Mouse (Mus musculus) neural tube, embryonic 11.5 days (tissue): Measurements from ENCODE around the gene Gm49342. TPM values are rescaled to one million over a fixed set of nuclear protein-coding genes. Genes with fewer than 3 reads are reported as not detected.
A peak's percentile ranks its signal among the peaks of the same experiment; 100 is the strongest.
"Not testable (repeated sequence)": the region's sequence is repeated elsewhere in the genome, so short reads cannot be mapped to it uniquely, and the experiment has no call there.

Experiments used
- ATAC-seq: fragments of 200-750 bp; cut with Nextera tagmentation; 2 replicates; pipeline ENCODE4 v1.8.0; 2017; ENCODE audit warnings: moderate number of reproducible peaks, mild to moderate bottlenecking, moderate TSS enrichment, moderate library complexity; ENCODE audit not compliant: insufficient read depth, low FRiP score, low TSS enrichment
- DNase-seq: peaks from one replicate; pipeline ENCODE4 v3.0.0-alpha.2; 2015; ENCODE audit warnings: low spot score
- H3K27ac ChIP-seq: fragments of 300-500 bp; sonication (generic); 2 replicates; pipeline ENCODE4 v1.5.1; 2014; ENCODE audit warnings: low read depth, mild to moderate bottlenecking, low read length
- H3K27me3 ChIP-seq: fragments of 300-500 bp; sonication (generic); 2 replicates; pipeline ENCODE4 v1.6.1; 2014; ENCODE audit warnings: mild to moderate bottlenecking, low read length, mixed read lengths; ENCODE audit not compliant: control insufficient read depth, insufficient read depth
- H3K36me3 ChIP-seq: fragments of 300-500 bp; sonication (generic); 2 replicates; pipeline ENCODE4 v1.6.1; 2014; ENCODE audit warnings: mild to moderate bottlenecking, low read length, moderate library complexity, mixed read lengths; ENCODE audit not compliant: control insufficient read depth, insufficient read depth
- H3K4me1 ChIP-seq: fragments of 300-500 bp; sonication (generic); 2 replicates; pipeline ENCODE4 v1.6.1; 2014; ENCODE audit warnings: low read length, mixed read lengths; ENCODE audit not compliant: control insufficient read depth, insufficient read depth
- H3K4me2 ChIP-seq: fragments of 300-500 bp; sonication (generic); 2 replicates; pipeline ENCODE4 v1.6.1; 2014; ENCODE audit warnings: low read depth, mild to moderate bottlenecking, moderate library complexity
- H3K4me3 ChIP-seq: fragments of 300-500 bp; sonication (generic); 2 replicates; pipeline ENCODE4 v1.5.1; 2014; ENCODE audit warnings: low read depth, low read length
- H3K9ac ChIP-seq: fragments of 300-500 bp; sonication (generic); 2 replicates; pipeline ENCODE4 v1.6.1; 2014; ENCODE audit warnings: mild to moderate bottlenecking, low read length
- H3K9me3 ChIP-seq: fragments of 300-500 bp; sonication (generic); 2 replicates; pipeline ENCODE4 v1.6.1; 2016; ENCODE audit warnings: low read length; ENCODE audit not compliant: control insufficient read depth
- WGBS: fragments of 180-500 bp; shearing (Covaris S2); extraction: QIAGEN DNeasy Blood & Tissue Kit; methylation state at CpG from one replicate; pipeline ENCODE4 v1.1.7; 2014; 5-methylcytosine and 5-hydroxymethylcytosine counted together
- polyA plus RNA-seq: library from polyadenylated mRNA; unstranded; fragments of >200 nt; fragmentation: Nextera tagmentation; extraction: Ambion mirVana; gene quantifications from 2 replicates; pipeline ENCODE4 v1.2.1, GENCODE M21; 2014

Gene Gm49342
- polyA plus RNA-seq: not detected in 2 replicates

- ATAC-seq: peak; percentile 99
- 21% methylated on average over 31 of the region's 31 CpGs for WGBS
These were observed at the start of gene Gm49342 for GRCm38 (mm10) chr14:50943932-50944667. Gene Gm49342 (plus strand): TSS chr14:50944517.

DNA sequence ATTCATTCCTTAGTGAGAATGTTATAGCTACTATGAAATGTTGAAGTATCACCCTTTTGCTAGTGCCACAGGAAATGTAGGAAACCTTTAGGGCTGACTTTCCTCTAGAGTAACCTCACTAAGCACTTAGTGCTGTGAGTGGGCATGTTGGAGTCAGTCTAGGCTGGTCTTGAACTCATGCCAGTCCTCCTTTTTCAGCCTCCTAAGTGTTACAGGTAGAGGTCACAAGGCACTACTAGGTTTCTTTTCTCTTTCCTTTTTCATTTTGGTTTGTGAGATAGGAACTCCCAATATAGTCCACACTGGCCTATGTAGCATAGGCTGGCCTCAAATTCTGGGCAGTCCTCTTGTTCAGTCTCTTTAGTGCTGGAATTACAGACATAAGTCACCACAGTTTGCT is 48.9 kb upstream of the Gm49342 start:
- H3K27ac ChIP-seq: no peak overlapping the region
- H3K9ac ChIP-seq: no peak overlapping the region
- 0 out of 2 replicates have a peak, but pooled peaks cover 2% of the 10 kb centered on the region for H3K27me3 ChIP-seq
- DNase-seq: no peak
- no peaks in the 10 kb centered on the region for H3K36me3 ChIP-seq
- H3K4me2 ChIP-seq: no peak overlapping the region
- no peak for ATAC-seq
- H3K4me1 ChIP-seq: peaks cover 5% of the 10 kb centered on the region; the same call in 1 of the 2 replicates
- no peak overlapping the region for H3K4me3 ChIP-seq
- no peaks in the 10 kb centered on the region for H3K9me3 ChIP-seq

More at GRCm38 (mm10) chr14:50943932-50944667, at the start of gene Gm49342:
- no peaks in the 10 kb centered on the region for H3K9me3 ChIP-seq
- peak within 1 kb of the TSS; percentile 76 for H3K27ac ChIP-seq
- H3K4me2 ChIP-seq: peak within 1 kb of the TSS; percentile 52
- H3K4me3 ChIP-seq: peak within 1 kb of the TSS; percentile 38
- peak; percentile 91 for DNase-seq
- no peaks in the 10 kb centered on the region for H3K4me1 ChIP-seq
- no peaks in the 10 kb centered on the region for H3K27me3 ChIP-seq
- H3K9ac ChIP-seq: peak within 1 kb of the TSS; percentile 57
- no peaks in the 10 kb centered on the region for H3K36me3 ChIP-seq

DNA sequence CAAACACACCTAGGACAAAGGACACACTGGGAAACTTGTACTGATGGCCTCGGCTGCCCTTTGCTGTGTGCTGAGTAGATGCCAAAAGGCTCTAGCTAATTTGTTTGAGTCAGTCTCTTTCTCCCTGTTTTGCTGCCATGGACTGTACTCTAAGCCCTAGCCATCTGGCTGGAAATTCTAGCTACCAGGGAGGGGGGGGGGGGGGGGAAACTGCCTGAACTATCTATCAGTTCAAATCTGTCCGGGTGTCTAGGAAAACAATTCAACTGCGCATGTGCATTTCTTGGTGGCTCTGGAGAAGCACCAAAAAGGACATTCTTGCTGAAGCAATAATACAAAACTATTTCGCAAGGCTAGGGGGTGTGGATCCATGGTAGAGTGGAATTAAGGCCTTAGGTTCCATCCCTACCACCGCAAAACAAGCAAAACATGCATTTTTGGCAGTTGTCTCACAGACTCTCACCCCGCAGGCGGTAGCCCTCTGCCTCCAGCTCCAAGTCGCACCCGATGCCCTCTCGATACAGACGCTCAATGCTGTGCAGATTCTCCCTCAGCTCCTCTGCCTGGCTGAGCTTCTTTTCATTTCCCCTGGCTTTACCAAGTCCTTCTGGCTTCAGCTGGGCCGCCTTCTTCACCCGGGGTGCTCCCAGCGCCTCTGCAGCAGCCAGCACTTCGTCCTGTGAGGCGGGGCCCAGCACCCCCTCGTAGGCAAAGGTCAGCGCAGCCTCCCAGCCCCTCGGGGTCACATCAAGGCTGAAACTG is 48.2 kb upstream of the Gm49342 start:
- ATAC-seq: no peak
- H3K27ac ChIP-seq: no peak overlapping the region
- peak; percentile 34 for DNase-seq

GRCm38 (mm10) chr14:50896747-50897373 is 47.5 kb upstream of the Gm49342 start:
- H3K27ac ChIP-seq: no peak overlapping the region
- ATAC-seq (peak; percentile 53; the same call in 1 of the 2 replicates), DNase-seq (peak; percentile 24)
- no peaks in the 10 kb centered on the region for H3K36me3 ChIP-seq
- H3K4me3 ChIP-seq: peak overlapping the region; percentile 43
- H3K9me3 ChIP-seq: no peaks in the 10 kb centered on the region
- H3K9ac ChIP-seq: peak overlapping the region; percentile 61
- peaks cover 5% of the 10 kb centered on the region; the same call in 1 of the 2 replicates for H3K4me1 ChIP-seq
- WGBS: 19% methylated on average over 23 of the region's 23 CpGs
- peak overlapping the region; percentile 83 for H3K4me2 ChIP-seq
- 0 out of 2 replicates have a peak, but pooled peaks cover 2% of the 10 kb centered on the region for H3K27me3 ChIP-seq

More for the DNA sequence above, 48.2 kb upstream of the Gm49342 start:
- Histone ChIP-seq H3K36me3 (no peaks in the 10 kb centered on the region), H3K4me1 (peaks cover 5% of the 10 kb centered on the region; the same call in 1 of the 2 replicates), H3K4me3 (peak overlapping the region; percentile 43), H3K9ac (peak overlapping the region; percentile 61), H3K4me2 (peak overlapping the region; percentile 83), H3K9me3 (no peaks in the 10 kb centered on the region), H3K27me3 (0 out of 2 replicates have a peak, but pooled peaks cover 2% of the 10 kb centered on the region)
- 16% methylated on average over 19 of the region's 19 CpGs for WGBS

- Histone ChIP-seq H3K9me3 (no peaks in the 10 kb centered on the region), H3K9ac (peak within 1 kb of the TSS; percentile 61), H3K4me2 (peak within 1 kb of the TSS; percentile 83), H3K4me1 (peaks cover 5% of the 10 kb centered on the region; the same call in 1 of the 2 replicates), H3K27me3 (0 out of 2 replicates have a peak, but pooled peaks cover 2% of the 10 kb centered on the region), H3K27ac (no peak within 1 kb of the TSS), H3K4me3 (peak within 1 kb of the TSS; percentile 43), H3K36me3 (no peaks in the 10 kb centered on the region)
- ATAC-seq (no peak), DNase-seq (no peak)
- 48% methylated on average over 7 of the region's 7 CpGs for WGBS
These were observed 46.9 kb upstream of the Gm49342 start, which contains the start of gene Klhl33 for GRCm38 (mm10) chr14:50897374-50897765. Gene Klhl33 (minus strand): TSS chr14:50897507.

DNA sequence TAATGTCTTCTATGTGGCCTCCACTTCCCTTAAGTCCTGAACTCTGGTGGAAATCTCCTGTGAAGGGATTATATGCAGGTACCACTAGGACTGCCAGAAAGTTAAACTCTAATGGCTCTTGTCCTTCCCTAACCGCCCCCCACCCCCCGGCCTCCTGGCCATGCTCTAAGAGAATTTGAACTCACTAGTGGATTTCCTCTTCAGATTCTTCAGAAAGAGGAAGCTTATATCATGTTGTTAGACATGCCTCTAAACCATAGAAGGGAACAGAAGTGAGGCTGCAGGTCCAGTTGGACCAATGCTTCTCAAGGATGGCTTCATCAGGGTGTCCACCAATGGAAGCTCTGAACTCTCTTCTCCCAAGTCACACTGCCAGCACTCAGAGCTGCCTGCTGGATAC is 46.3 kb upstream of the Gm49342 start:
- not testable (repeated sequence) for H3K36me3 ChIP-seq, H3K4me2 ChIP-seq, H3K27me3 ChIP-seq, DNase-seq, H3K9me3 ChIP-seq, H3K4me1 ChIP-seq, ATAC-seq, H3K27ac ChIP-seq, H3K4me3 ChIP-seq, H3K9ac ChIP-seq
- 94% methylated on average over 2 of the region's 2 CpGs for WGBS

GRCm38 (mm10) chr14:50903973-50904827 is 40.1 kb upstream of the Gm49342 start:
- H3K9ac ChIP-seq: peak overlapping the region; percentile 16
- peak overlapping the region; percentile 32 for H3K4me3 ChIP-seq
- no peaks in the 10 kb centered on the region for H3K9me3 ChIP-seq
- H3K27me3 ChIP-seq: no peaks in the 10 kb centered on the region
- H3K36me3 ChIP-seq: no peaks in the 10 kb centered on the region
- DNase-seq: peak; percentile 71
- H3K4me1 ChIP-seq: no peaks in the 10 kb centered on the region
- H3K4me2 ChIP-seq: peak overlapping the region; percentile 63
- no peak overlapping the region for H3K27ac ChIP-seq
- WGBS: 3% methylated on average over 26 of the region's 26 CpGs
- ATAC-seq: peak; percentile 78

GRCm38 (mm10) chr14:50904828-50905129 is 39.5 kb upstream of the Gm49342 start:
- H3K36me3 ChIP-seq: no peaks in the 10 kb centered on the region
- WGBS: 81% methylated on average over 4 of the region's 4 CpGs
- H3K27ac ChIP-seq: no peak overlapping the region
- DNase-seq (no peak), ATAC-seq (no peak)
- H3K27me3 ChIP-seq: no peaks in the 10 kb centered on the region
- no peak overlapping the region for H3K4me3 ChIP-seq
- no peak overlapping the region for H3K9ac ChIP-seq
- no peaks in the 10 kb centered on the region for H3K9me3 ChIP-seq
- H3K4me1 ChIP-seq: no peaks in the 10 kb centered on the region
- no peak overlapping the region for H3K4me2 ChIP-seq
